Mouse (Mus musculus) olfactory bulb, adult 2 months (tissue): ENCODE measurements around the gene Kmt5c.

Experiments
- CTCF ChIP-seq: fragments of 200-500 bp; IDR thresholded peaks from 2 replicates; pipeline ENCODE4 v1.5.1; 2012; ENCODE audit warnings: low read depth, mild to moderate bottlenecking, low read length, moderate library complexity; ENCODE audit not compliant: insufficient read depth
- POLR2A ChIP-seq: fragments of 200-500 bp; IDR thresholded peaks from 2 replicates; pipeline ENCODE4 v1.6.1; 2012; ENCODE audit warnings: mild to moderate bottlenecking, low read depth, low read length, moderate library complexity; ENCODE audit not compliant: insufficient read depth

DNA sequence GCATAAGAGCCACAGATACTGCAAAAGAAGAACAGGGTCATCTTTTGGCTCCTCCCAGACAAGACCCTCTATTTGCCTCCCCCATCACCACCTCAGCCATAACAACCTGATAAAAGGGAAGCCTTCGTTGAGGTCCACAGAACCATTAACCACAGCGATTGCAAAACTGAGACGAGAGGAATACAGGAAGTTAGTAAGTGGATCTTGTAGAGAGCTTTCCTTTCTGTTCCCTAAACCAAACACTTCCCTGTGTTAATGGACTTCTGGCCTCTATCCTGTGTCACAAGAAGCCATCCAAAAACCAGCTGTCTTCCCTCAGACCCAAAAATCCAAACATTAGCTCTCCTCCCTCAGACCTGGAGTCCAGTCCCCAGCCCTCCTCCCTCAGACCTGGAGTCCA, 15.6 kb upstream of the Kmt5c start:
- TF ChIP-seq CTCF (no peak), POLR2A (no peak)
